Mouse (Mus musculus) ES-E14 (cell line): ENCODE results near the gene Ptpre. TPM values are rescaled to one million over a fixed set of nuclear protein-coding genes. Genes with fewer than 3 reads are reported as not detected.

Source experiments
- DNase-seq: peaks from one replicate; pipeline ENCODE4 v3.0.0-alpha.2; 2013; ENCODE audit warnings: low read depth, low spot score
- H3K27ac ChIP-seq: 2 replicates; pipeline ENCODE4 v1.5.1; 2012; ENCODE audit warnings: low read depth, mild to moderate bottlenecking, low read length, moderate library complexity, mixed read lengths; ENCODE audit not compliant: poor library complexity, insufficient read depth, severe bottlenecking
- H3K36me3 ChIP-seq: 2 replicates; pipeline ENCODE4 v1.6.1; 2012; ENCODE audit warnings: mild to moderate bottlenecking, low read length, moderate library complexity, mixed read lengths; ENCODE audit not compliant: control insufficient read depth, poor library complexity, insufficient read depth, severe bottlenecking
- H3K4me1 ChIP-seq, 2 experiments: fragments of 150-350 bp in 1 of 2; sonication (generic) in 1 of 2; 2 replicates each; pipeline ENCODE4 v1.6.1; 2012; ENCODE audit warnings: low read length in 2 of 2, mild to moderate bottlenecking in 1 of 2, mixed read lengths in 1 of 2; ENCODE audit not compliant: control insufficient read depth in 2 of 2, insufficient read depth in 2 of 2, poor library complexity in 1 of 2
- H3K4me3 ChIP-seq, 2 experiments: fragments of 150-350 bp in 1 of 2; sonication (generic) in 1 of 2; 2 replicates each; pipeline ENCODE4 v1.5.1; 2012; ENCODE audit warnings: low read length in 2 of 2, low read depth in 1 of 2, mild to moderate bottlenecking in 1 of 2, mixed read lengths in 1 of 2; ENCODE audit not compliant: insufficient read depth in 1 of 2, poor library complexity in 1 of 2, severe bottlenecking in 1 of 2
- H3K9ac ChIP-seq: 2 replicates; pipeline ENCODE4 v1.6.1; 2012; ENCODE audit warnings: low read depth, mild to moderate bottlenecking, low read length, mixed read lengths; ENCODE audit not compliant: poor library complexity, insufficient read depth, severe bottlenecking
- H3K9me3 ChIP-seq: fragments of 150-350 bp; sonication (generic); 2 replicates; pipeline ENCODE4 v1.6.1; 2012; ENCODE audit warnings: low read depth, mild to moderate bottlenecking, low read length; ENCODE audit not compliant: control insufficient read depth, insufficient read depth
- CHD2 ChIP-seq: IDR thresholded peaks from 2 replicates; pipeline ENCODE4 v1.6.1; 2014; ENCODE audit warnings: mild to moderate bottlenecking, low read depth, low read length, inconsistent platforms
- HCFC1 ChIP-seq: IDR thresholded peaks from 2 replicates; pipeline ENCODE4 v1.6.1; 2012; ENCODE audit warnings: low read length, inconsistent platforms, borderline replicate concordance; ENCODE audit not compliant: insufficient read depth
- MAFK ChIP-seq: IDR thresholded peaks from 2 replicates; pipeline ENCODE4 v1.6.1; 2014; ENCODE audit warnings: mild to moderate bottlenecking, low read depth, low read length, inconsistent platforms; ENCODE audit not compliant: insufficient read depth
- ZC3H11A ChIP-seq: IDR thresholded peaks from 2 replicates; pipeline ENCODE4 v1.6.1; 2012; ENCODE audit warnings: low read depth, mild to moderate bottlenecking, inconsistent platforms, low read length, borderline replicate concordance
- ZNF384 ChIP-seq: IDR thresholded peaks from 2 replicates; pipeline ENCODE4 v1.6.1; 2012; ENCODE audit warnings: low read depth, low read length, inconsistent platforms
- in situ Hi-C, 2 experiments: fragments of 600-800 bp; cut with MboI; formaldehyde crosslinking; loops; one replicate each; pipeline ENCODE4 v1.15.1; 2025; ENCODE audit warnings: low sequenced_read_pairs in 2 of 2, inconsistent platforms in 1 of 2; ENCODE audit not compliant: unreplicated experiment in 2 of 2
- total RNA-seq: library from RNA; depleted of rRNA; stranded (reverse); fragments of 300-350 nt; gene quantifications from 2 replicates; pipeline ENCODE4 v1.2.3, GENCODE M21; 2012

Ptpre gene
- total RNA-seq, 1 experiment: 1.1 TPM

DNA sequence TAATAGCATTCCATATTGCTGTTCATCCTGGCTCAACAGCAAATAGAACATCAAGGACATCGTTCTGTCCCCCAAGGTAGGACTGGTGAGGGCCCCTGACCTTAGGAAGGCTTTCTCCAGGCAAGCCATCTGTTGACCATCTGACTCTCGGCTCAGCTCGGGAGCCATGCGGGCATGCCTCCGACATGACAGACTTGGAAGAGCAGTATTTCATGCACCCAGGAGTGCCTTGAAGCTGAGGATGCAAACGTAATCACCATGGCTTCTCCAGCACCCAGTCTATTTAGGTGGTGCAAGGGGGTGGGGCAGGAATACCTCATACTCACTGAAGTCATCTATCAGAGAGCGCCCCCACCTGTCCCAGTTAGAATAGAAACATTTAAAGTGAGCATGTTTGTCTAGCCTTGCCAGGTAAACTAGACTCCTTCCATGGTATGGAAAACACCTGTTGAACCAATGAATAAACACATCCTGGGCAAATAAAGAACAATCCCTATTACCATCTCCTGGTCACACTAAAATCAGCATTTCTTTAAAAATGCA lies 95.5 kb downstream of the Ptpre start:
- Histone ChIP-seq H3K4me1 (peaks cover 0 to 4% of the 10 kb centered on the region in 2 experiments; a peak in 1 of 4 replicates), H3K4me3 (no peak overlapping the region), H3K9ac (no peak overlapping the region), H3K9me3 (no peaks in the 10 kb centered on the region), H3K36me3 (no peaks in the 10 kb centered on the region), H3K27ac (no peak overlapping the region)
- in situ Hi-C loops: no loop called here
- DNase-seq: no peak
- no peak for TF ChIP-seq ZNF384
- no peak for TF ChIP-seq MAFK

DNA sequence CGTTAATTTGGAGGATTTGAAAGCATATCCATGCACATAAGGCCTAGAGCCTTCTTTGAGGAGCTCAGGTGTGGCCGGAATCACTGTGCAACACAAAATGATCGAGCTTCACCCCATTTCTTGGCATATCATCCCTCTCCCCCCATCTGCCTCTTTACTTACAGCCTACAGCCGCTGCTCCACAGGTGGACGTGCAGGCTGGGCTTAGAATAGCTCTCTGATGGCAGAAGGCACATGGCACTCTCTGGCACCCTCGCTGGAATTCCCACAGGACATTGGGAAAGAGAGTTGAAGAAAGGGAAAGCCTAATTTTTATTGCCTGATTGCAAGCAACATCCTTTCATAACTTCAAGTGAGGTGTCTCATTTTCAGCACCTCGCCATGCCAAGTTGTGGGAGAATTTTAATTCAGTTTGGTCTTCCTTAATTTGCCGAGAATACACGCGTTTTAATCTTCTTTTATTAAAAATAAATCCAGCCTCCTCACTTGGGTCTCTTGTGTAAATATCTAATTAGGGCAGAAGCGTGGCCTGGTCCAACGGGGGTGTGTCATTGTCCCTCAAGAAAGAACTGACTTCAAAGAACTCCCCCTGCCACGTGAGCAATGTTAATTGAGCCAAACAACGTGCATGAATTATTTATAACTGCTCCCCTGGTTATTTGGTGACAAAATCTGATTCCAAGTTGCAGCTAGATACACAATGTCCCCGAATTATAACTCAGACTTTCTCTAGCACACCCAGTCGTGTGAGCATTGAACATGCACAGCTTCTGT lies 97.8 kb downstream of the Ptpre start:
- TF ChIP-seq ZNF384 (no peak), CHD2 (no peak), HCFC1 (no peak), ZC3H11A (no peak), MAFK (no peak)
- Histone ChIP-seq H3K27ac (no peak overlapping the region), H3K36me3 (no peaks in the 10 kb centered on the region), H3K9ac (no peak overlapping the region), H3K4me3 (no peak overlapping the region), H3K9me3 (no peaks in the 10 kb centered on the region), H3K4me1 (peaks cover 0 to 7% of the 10 kb centered on the region in 2 experiments; a peak in 1 of 4 replicates)
- in situ Hi-C loops: no loop called here
- no peak for DNase-seq

DNA sequence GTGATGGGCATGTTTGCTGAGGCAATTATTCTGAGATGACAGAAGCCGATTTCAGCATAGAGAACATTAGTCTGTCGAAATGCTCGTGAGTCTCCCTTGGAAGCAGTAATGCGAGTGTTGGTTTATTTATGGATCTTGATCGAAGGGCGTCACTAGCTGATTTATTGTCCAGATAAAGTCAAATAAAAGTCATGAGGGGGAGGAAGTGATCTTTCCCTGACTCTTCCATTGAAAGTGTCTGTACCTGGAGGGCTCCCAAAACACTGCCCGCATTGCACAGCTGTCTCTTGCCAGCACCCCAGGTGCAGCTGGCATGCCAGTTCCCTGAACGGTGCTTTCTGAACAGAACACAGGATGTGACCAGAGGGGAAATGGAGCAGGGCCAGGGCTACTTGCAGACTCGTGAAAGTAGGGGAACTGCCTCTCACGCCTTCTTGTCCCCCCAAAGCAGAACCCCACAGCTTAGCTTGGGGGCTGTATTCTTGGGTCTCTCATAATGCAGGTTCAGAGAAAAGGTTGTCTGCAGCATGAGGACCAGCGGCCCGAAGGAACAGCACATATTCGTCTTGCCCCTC lies 100.2 kb downstream of the Ptpre start:
- TF ChIP-seq ZC3H11A (no peak), CHD2 (no peak), HCFC1 (no peak), ZNF384 (no peak), MAFK (no peak)
- no peaks in the 10 kb centered on the region for H3K9me3 ChIP-seq
- H3K36me3 ChIP-seq: no peaks in the 10 kb centered on the region
- in situ Hi-C loops: no loop called here
- no peak overlapping the region for H3K9ac ChIP-seq
- H3K4me1 ChIP-seq: peaks cover 0 to 12% of the 10 kb centered on the region in 2 experiments; a peak in 1 of 4 replicates
- no peak overlapping the region for H3K27ac ChIP-seq
- DNase-seq: no peak
- H3K4me3 ChIP-seq: no peak overlapping the region

DNA sequence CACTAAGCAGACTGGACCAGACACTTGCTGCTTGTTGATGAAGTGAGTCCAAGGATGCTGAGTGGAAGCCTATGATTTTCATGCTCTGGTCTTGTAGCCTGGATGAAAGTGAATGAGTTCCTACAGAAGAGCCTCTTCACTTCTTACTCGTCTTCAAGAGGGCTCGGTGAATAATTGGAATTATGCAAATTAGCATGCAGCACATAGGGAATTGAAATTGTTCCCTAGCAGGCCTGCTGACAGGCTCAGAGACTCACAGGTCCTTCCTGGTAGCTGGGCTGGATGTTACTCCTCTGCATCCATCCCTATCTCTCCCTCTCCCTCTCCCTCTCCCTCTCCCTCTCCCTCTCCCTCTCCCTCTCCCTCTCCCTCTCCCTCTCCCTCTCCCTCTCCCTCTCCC lies 102.1 kb downstream of the Ptpre start:
- in situ Hi-C loops: no loop called here

More for the DNA sequence above, 102.1 kb downstream of the Ptpre start:
- no peak overlapping the region for H3K27ac ChIP-seq
- H3K4me1 ChIP-seq: peaks cover 0 to 12% of the 10 kb centered on the region in 2 experiments; a peak in 1 of 4 replicates
- H3K36me3 ChIP-seq: no peaks in the 10 kb centered on the region
- TF ChIP-seq MAFK: no peak
- TF ChIP-seq ZC3H11A: no peak
- TF ChIP-seq HCFC1: no peak
- no peak for TF ChIP-seq ZNF384
- no peak for TF ChIP-seq CHD2
- H3K9me3 ChIP-seq: no peaks in the 10 kb centered on the region
- H3K9ac ChIP-seq: no peak overlapping the region
- DNase-seq: no peak
- no peak overlapping the region for H3K4me3 ChIP-seq
